Mouse (Mus musculus): Measurements from ENCODE around the gene Vdac1.

The Vdac1 gene

GRCm38 (mm10) chr11:52419861-52420260, 59.2 kb downstream of the Vdac1 start:
- no peak for DNase-seq (ENCODE audit: low read depth, low spot score)

GRCm38 (mm10) chr11:52420296-52421052, 59.8 kb downstream of the Vdac1 start:
- no peak for DNase-seq (ENCODE audit: low read depth, low spot score)

DNA sequence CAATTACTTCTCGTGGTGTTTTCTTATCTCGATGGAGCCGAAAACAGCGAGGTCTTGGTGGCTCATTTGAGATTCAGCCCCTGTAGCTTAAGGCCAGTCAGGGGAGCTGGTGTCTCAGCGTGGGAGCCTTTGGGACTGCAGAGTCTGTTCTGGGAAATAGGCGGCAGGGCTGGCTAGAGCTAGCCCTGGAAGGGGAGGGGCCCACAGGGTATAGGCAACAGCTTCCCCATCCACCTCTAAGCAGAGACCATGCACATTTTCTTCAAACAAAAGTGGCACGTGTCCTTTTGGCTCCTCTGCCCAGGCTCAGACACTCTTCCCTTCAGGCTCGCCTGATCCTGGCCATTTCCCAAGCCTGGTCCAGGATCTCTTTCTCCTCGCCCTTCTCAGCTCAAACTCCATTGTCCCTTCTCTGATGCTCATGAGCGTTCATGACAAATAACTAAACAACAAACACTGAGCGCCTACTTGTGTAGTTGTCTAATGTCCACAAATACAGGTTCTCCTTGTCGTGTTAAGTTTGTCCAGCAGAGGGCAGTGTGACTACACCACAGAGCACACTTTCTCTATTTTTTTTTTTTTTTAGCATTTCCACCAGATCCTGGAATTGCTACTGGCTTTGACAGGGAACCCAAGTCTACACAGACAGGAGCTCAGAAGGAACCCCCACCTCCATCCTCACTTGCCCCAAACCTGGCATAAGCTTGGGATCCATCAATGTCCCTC, 60.6 kb downstream of the Vdac1 start:
- DNase-seq (ENCODE audit: low read depth, low spot score) = peak; percentile 44

DNA sequence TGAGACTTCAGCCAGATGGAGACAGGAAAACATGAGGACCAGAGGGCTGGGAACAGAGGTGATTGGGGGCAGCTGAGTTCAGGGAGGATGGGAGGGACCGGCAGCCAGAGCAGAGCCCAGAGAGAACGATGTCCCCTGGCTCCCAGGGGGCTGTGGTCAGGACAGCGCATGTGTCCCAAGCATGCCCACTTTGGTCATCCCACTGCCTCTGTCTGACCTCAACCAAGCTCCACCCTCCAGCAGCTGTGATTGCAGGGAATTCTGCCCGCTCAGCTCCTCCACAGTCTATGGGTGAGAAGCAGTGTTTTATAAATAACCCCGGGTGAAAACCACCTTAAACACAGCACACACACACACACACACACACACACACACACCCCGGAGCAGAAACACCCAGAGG, 68.8 kb downstream of the Vdac1 start:
- no peak for DNase-seq (ENCODE audit: low read depth, low spot score)

- no peak for DNase-seq (ENCODE audit: low read depth, low spot score)
Observed at GRCm38 (mm10) chr11:52431594-52431993, 70.9 kb downstream of the Vdac1 start.

DNA sequence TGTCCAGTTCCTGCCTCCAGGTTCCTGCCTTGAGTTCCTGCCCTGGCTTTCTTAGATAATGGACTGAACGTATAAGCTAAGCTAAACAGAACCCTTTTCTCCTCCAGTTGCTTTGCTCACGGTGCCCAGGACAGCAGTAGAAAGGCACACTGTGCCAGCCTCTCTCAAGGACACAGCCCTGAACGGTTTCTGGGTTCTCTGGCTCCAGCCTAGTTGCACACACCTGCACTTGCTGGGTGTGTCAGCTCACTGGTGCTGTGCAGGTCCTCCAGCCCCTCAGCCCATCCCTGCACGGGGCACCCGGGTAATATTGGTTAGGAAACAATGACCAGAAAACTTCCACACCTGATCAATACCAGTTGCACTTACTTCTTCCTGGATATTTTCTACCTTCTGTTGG, 71.5 kb downstream of the Vdac1 start:
- no peak for DNase-seq (ENCODE audit: low read depth, low spot score)

- DNase-seq (ENCODE audit: low read depth, low spot score) = peak; percentile 65
Observed at GRCm38 (mm10) chr11:52433076-52433796, 72.6 kb downstream of the Vdac1 start.

DNA sequence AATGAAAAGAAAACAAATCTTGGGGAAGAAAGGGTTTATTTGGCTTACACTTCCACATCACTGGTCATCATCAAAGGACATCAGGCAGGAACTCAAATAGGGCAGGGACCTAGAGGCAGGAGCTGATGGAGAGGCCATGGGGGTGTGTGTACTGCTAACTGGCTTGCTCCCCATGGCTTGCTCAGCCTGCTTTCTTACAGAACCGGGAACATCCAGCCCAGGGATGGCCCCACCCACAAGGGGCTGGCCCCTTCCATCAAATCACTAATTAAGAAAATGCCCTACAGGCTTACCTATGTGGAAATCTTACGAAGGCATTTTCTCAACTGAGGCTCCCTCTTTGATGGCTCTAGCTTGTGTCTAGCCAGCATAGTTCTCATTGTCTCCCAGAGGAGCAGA, 73.1 kb downstream of the Vdac1 start:
- DNase-seq (ENCODE audit: low read depth, low spot score) = no peak

GRCm38 (mm10) chr11:52435466-52435865, 74.8 kb downstream of the Vdac1 start:
- no peak for DNase-seq (ENCODE audit: low read depth, low spot score)

DNA sequence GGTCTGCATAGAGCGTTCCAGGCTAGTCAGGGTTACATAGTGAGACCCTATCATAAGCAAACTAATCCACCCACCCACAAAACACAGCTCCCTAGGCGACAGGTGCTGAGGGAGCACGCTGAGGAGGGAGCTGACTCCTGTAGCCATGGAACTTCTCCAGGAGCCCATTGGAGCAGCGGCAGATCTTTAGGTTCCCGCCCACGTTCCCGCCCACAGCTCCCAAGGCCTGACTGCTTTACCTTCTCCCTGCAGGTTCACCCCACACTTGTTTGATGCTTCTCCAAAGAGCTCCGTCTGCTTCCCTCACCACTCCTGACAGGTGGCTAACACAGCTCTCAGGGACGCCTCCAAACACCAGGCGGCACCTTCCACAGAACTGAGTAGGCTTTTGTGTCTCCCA, 76.5 kb downstream of the Vdac1 start:
- DNase-seq (ENCODE audit: low read depth, low spot score) = peak; percentile 84
